Mouse (Mus musculus) hindbrain, embryonic 12.5 days (tissue): ENCODE data around the gene Mpz. TPM values are rescaled to one million over a fixed set of nuclear protein-coding genes. Genes with fewer than 3 reads are reported as not detected.
A peak's percentile ranks its signal among the peaks of the same experiment; 100 is the strongest.

Experiments used
- ATAC-seq: fragments of 200-750 bp; cut with Nextera tagmentation; 2 replicates; pipeline ENCODE4 v1.8.0; 2017; ENCODE audit warnings: moderate TSS enrichment; ENCODE audit not compliant: low FRiP score
- H3K27ac ChIP-seq: fragments of 300-500 bp; sonication (generic); 2 replicates; pipeline ENCODE4 v1.5.1; 2016; ENCODE audit warnings: mild to moderate bottlenecking
- H3K27me3 ChIP-seq: fragments of 300-500 bp; sonication (generic); 2 replicates; pipeline ENCODE4 v1.6.1; 2016; ENCODE audit warnings: mild to moderate bottlenecking
- H3K36me3 ChIP-seq: fragments of 300-500 bp; sonication (generic); 2 replicates; pipeline ENCODE4 v1.6.1; 2016; ENCODE audit warnings: mild to moderate bottlenecking
- H3K4me1 ChIP-seq: fragments of 300-500 bp; sonication (generic); 2 replicates; pipeline ENCODE4 v1.6.1; 2016
- H3K4me2 ChIP-seq: fragments of 300-500 bp; sonication (generic); replicated peaks from 2 replicates; pipeline ENCODE4 v1.6.1; 2016; ENCODE audit warnings: mild to moderate bottlenecking
- H3K4me3 ChIP-seq: fragments of 300-500 bp; sonication (generic); 2 replicates; pipeline ENCODE4 v1.5.1; 2016; ENCODE audit warnings: mild to moderate bottlenecking
- H3K9ac ChIP-seq: fragments of 300-500 bp; sonication (generic); 2 replicates; pipeline ENCODE4 v1.6.1; 2016; ENCODE audit warnings: mild to moderate bottlenecking, moderate library complexity
- H3K9me3 ChIP-seq: fragments of 300-500 bp; sonication (generic); replicated peaks from 2 replicates; pipeline ENCODE4 v1.6.1; 2016; ENCODE audit warnings: mild to moderate bottlenecking
- WGBS: fragments of 180-500 bp; shearing (Covaris S2); methylation state at CpG from one replicate; pipeline ENCODE4 v1.1.7; 2016; 5-methylcytosine and 5-hydroxymethylcytosine counted together
- polyA plus RNA-seq: library from polyadenylated mRNA; unstranded; fragments of >200 nt; fragmentation: Nextera tagmentation; extraction: Ambion mirVana; gene quantifications from 2 replicates; pipeline ENCODE4 v1.2.1, GENCODE M21; 2016

Mpz gene
- 2.4 and 4.2 TPM in 2 replicates for polyA plus RNA-seq

DNA sequence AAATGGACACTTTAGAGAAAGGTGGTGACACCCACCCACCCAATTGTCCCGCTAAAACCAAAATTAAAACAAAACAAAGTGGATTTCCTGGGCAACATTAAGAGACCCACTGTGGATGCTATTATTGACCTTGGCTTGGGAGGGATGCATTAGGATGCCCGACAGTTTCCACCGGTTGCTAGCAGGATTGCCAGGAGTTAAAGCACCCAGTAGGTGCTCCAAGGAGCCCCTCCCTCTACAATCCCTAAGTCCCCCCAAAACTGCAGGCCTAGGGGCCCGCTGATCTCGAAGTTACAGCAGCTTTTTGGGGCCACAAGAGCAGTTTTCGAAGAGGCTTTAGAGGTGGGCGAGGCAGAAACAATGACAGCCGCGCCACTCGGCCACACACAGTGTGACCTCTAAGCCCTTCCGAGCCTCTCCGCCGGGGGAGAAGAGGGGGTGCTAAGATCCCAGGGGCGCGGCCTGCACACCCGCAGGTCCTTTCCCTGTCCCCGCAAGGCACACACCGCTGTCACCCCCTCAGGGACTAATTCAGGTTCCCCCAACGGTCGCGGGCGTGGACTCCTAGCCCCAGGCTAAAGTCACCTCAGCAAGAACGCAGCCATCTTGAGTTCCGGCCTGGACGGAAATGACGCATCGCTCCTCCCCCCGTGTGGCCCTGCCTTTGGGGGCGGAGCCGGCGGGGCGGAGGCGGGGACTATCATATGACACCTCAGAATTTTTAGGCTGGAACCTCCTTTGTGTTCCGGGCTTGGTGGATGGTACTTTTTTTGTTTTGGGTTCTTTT, at the start of gene Mpz, which contains the start of gene Sdhc:
Gene Mpz (plus strand): TSS at position 738 of the 787 bp plus-strand sequence.
Gene Sdhc (minus strand): TSS at position 630 of the 787 bp plus-strand sequence.
- peaks cover 8% of the 10 kb centered on the region for H3K36me3 ChIP-seq
- peak within 1 kb of the TSS; percentile 87 for H3K9ac ChIP-seq
- H3K9me3 ChIP-seq = no peaks in the 10 kb centered on the region
- peak within 1 kb of the TSS; percentile 64 for H3K27ac ChIP-seq
- peaks cover 11% of the 10 kb centered on the region for H3K4me1 ChIP-seq
- H3K4me3 ChIP-seq = peak within 1 kb of the TSS; percentile 74
- under 1% methylated on average over 34 of the region's 34 CpGs for WGBS
- peak; percentile 97 for ATAC-seq
- H3K4me2 ChIP-seq = peak within 1 kb of the TSS; percentile 62
- peaks cover 5% of the 10 kb centered on the region for H3K27me3 ChIP-seq

GRCm38 (mm10) chr1:171101033-171101432, 49.5 kb upstream of the Mpz start:
- Histone ChIP-seq H3K4me2 (no peak overlapping the region), H3K27ac (no peak overlapping the region), H3K9ac (no peak overlapping the region), H3K36me3 (no peaks in the 10 kb centered on the region), H3K27me3 (no peaks in the 10 kb centered on the region; the same call in 1 of the 2 replicates), H3K9me3 (no peaks in the 10 kb centered on the region), H3K4me3 (no peak overlapping the region), H3K4me1 (peaks cover 8% of the 10 kb centered on the region; the same call in 1 of the 2 replicates)
- 51% methylated on average over 2 of the region's 2 CpGs for WGBS
- no peak for ATAC-seq

- peak overlapping the region; percentile 60 for H3K4me2 ChIP-seq
- peak overlapping the region; percentile 60 for H3K9ac ChIP-seq
- peak overlapping the region; percentile 64 for H3K4me3 ChIP-seq
- H3K4me1 ChIP-seq = 0 out of 2 replicates have a peak, but pooled peaks cover 3% of the 10 kb centered on the region
- no peaks in the 10 kb centered on the region; the same call in 1 of the 2 replicates for H3K27me3 ChIP-seq
- WGBS = under 1% methylated on average over 40 of the region's 40 CpGs
- no peaks in the 10 kb centered on the region for H3K9me3 ChIP-seq
- 0 out of 2 replicates have a peak overlapping the region, but pooled peaks have one; percentile 60 for H3K27ac ChIP-seq
- H3K36me3 ChIP-seq = no peaks in the 10 kb centered on the region
- ATAC-seq = peak; percentile 90
These were observed 48.6 kb upstream of the Mpz start for GRCm38 (mm10) chr1:171101733-171102546.

DNA sequence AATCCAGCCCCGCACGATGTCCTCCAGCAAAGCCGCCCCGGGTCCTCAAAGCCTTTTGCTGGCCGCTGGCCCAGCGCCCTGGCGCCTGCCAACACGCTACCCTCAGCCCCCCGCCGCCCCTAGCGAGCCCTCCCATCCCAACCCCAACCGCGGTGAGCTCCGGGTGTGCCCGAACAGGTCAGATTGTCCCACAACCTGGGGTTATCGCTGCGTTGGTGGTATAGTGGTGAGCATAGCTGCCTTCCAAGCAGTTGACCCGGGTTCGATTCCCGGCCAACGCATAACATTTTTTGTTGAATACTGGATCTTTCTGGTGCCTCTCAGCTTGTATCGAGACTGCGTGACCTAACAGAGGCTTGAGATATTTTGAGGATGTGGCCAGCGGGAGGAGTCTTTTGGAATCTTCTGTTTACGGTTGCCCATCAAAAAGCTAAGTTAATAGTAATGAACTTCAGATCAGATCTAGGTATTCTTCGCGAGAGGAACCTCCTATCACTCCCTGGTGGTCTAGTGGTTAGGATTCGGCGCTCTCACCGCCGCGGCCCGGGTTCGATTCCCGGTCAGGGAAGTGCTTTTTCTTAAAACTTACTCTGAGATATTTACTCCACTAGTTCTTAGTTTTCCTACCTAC, 47.8 kb upstream of the Mpz start:
- H3K27ac ChIP-seq = 0 out of 2 replicates have a peak overlapping the region, but pooled peaks have one; percentile 60
- H3K4me3 ChIP-seq = peak overlapping the region; percentile 64
- H3K4me1 ChIP-seq = 0 out of 2 replicates have a peak, but pooled peaks cover 3% of the 10 kb centered on the region
- 0% methylated on average over 35 of the region's 35 CpGs for WGBS
- peak overlapping the region; percentile 60 for H3K4me2 ChIP-seq
- ATAC-seq = peak; percentile 94
- H3K9ac ChIP-seq = no peak overlapping the region
- no peaks in the 10 kb centered on the region for H3K36me3 ChIP-seq
- H3K9me3 ChIP-seq = no peaks in the 10 kb centered on the region
- H3K27me3 ChIP-seq = no peaks in the 10 kb centered on the region; the same call in 1 of the 2 replicates

DNA sequence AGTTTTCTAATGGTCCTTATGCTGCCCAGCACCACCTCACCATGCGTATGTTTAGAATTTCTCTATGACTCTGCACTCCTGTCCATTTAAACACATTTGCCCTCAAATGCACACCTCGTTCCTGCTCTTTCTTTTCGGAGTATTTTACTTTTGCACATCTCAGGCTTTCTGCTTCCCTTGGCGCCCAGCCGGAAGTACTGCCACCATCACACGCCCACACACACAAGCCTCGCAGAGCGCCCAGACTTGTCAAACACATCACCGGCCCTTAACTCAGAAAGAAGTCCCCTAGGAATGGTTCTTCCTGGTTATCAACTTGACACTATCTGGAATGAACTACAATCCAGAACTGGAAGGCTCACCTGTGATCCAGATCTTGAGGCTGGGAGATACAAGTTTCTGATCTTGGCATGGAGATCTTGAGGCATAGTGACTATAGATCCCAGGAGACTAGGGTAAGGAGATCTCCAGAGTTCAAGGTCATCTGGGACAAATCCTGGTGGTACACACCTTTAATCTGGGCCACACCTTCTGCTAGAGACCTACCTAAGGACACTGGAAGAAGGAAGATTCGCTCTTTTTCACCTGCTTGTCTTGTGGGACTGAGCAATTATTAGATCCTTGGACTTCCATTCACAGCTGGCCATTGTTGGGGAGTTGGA, 47.2 kb upstream of the Mpz start:
- ATAC-seq = no peak
- H3K4me1 ChIP-seq = 0 out of 2 replicates have a peak, but pooled peaks cover 3% of the 10 kb centered on the region
- peak overlapping the region; percentile 60 for H3K4me2 ChIP-seq
- no peak overlapping the region for H3K27ac ChIP-seq
- no peaks in the 10 kb centered on the region; the same call in 1 of the 2 replicates for H3K27me3 ChIP-seq
- H3K9ac ChIP-seq = no peak overlapping the region
- peak overlapping the region; percentile 64 for H3K4me3 ChIP-seq
- no peaks in the 10 kb centered on the region for H3K36me3 ChIP-seq
- WGBS = 11% methylated on average over 10 of the region's 10 CpGs
- H3K9me3 ChIP-seq = no peaks in the 10 kb centered on the region

GRCm38 (mm10) chr1:171105226-171105625, 45.3 kb upstream of the Mpz start:
- Histone ChIP-seq H3K36me3 (no peaks in the 10 kb centered on the region), H3K4me1 (0 out of 2 replicates have a peak, but pooled peaks cover 3% of the 10 kb centered on the region), H3K27me3 (no peaks in the 10 kb centered on the region; the same call in 1 of the 2 replicates), H3K4me3 (no peak overlapping the region), H3K9ac (no peak overlapping the region), H3K4me2 (no peak overlapping the region), H3K27ac (no peak overlapping the region), H3K9me3 (no peaks in the 10 kb centered on the region)
- ATAC-seq = no peak
- WGBS = 74% methylated on average over 6 of the region's 6 CpGs

GRCm38 (mm10) chr1:171109620-171110019, 40.9 kb upstream of the Mpz start:
- Histone ChIP-seq H3K9me3 (no peaks in the 10 kb centered on the region), H3K27ac (no peak overlapping the region), H3K36me3 (no peaks in the 10 kb centered on the region), H3K4me2 (no peak overlapping the region; the same call in 1 of the 2 replicates), H3K4me1 (peaks cover 8% of the 10 kb centered on the region; the same call in 1 of the 2 replicates), H3K27me3 (no peaks in the 10 kb centered on the region), H3K4me3 (no peak overlapping the region), H3K9ac (no peak overlapping the region)
- WGBS = 38% methylated on average over 9 of the region's 9 CpGs
- ATAC-seq = no peak

GRCm38 (mm10) chr1:171110659-171111019, 39.9 kb upstream of the Mpz start:
- peak; percentile 69 for ATAC-seq
- H3K36me3 ChIP-seq = no peaks in the 10 kb centered on the region
- H3K27me3 ChIP-seq = no peaks in the 10 kb centered on the region
- H3K4me1 ChIP-seq = peaks cover 8% of the 10 kb centered on the region; the same call in 1 of the 2 replicates
- H3K27ac ChIP-seq = peak overlapping the region; percentile 75
- H3K9me3 ChIP-seq = no peaks in the 10 kb centered on the region
- H3K9ac ChIP-seq = peak overlapping the region; percentile 39; the same call in 1 of the 2 replicates
- 11% methylated on average over 15 of the region's 15 CpGs for WGBS
- peak overlapping the region; percentile 46 for H3K4me3 ChIP-seq
- H3K4me2 ChIP-seq = peak overlapping the region; percentile 59

GRCm38 (mm10) chr1:171111020-171111780, 39.3 kb upstream of the Mpz start:
- peak; percentile 93 for ATAC-seq

GRCm38 (mm10) chr1:171111781-171112575, 38.5 kb upstream of the Mpz start:
- Histone ChIP-seq H3K27ac (peak overlapping the region; percentile 35), H3K4me3 (peak overlapping the region; percentile 46), H3K9ac (peak overlapping the region; percentile 52), H3K4me2 (peak overlapping the region; percentile 59), H3K36me3 (no peaks in the 10 kb centered on the region), H3K27me3 (no peaks in the 10 kb centered on the region), H3K9me3 (no peaks in the 10 kb centered on the region), H3K4me1 (peaks cover 8% of the 10 kb centered on the region; the same call in 1 of the 2 replicates)
- WGBS = 2% methylated on average over 15 of the region's 15 CpGs
- no peak for ATAC-seq

More at GRCm38 (mm10) chr1:171111020-171111780, 39.3 kb upstream of the Mpz start:
- Histone ChIP-seq H3K4me2 (peak overlapping the region; percentile 59), H3K9me3 (no peaks in the 10 kb centered on the region), H3K9ac (peak overlapping the region; percentile 52), H3K36me3 (no peaks in the 10 kb centered on the region), H3K4me1 (peaks cover 8% of the 10 kb centered on the region; the same call in 1 of the 2 replicates), H3K27ac (peak overlapping the region; percentile 75), H3K27me3 (no peaks in the 10 kb centered on the region), H3K4me3 (peak overlapping the region; percentile 46)
- under 1% methylated on average over 38 of the region's 38 CpGs for WGBS
